Mouse (Mus musculus): ENCODE measurements around the gene Gm20683.

Gm20683 gene

DNA sequence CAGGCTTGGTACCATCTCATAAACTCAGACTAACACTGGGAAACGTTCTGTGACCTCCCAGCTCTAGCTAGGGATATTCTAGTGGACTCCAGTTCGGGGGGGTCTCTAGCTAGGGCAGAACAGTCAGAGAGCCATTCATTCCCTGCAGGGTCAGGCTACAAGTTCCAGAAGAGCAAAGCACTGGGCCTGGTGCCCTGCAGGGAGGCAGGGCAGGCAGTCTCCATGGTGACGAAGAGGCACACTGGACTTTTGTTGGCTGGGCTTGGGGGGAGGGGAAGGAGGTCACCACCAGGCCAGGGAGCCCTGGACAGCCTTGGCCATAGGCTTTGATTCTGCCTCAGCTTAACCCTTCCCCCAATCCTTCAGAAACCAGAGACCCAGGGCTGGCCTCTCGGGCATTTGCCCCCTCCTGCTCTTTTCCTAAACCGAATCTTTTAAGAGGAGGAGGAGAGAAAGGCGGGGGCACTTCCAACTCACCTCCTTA is 45.9 kb downstream of the Gm20683 start, which contains the start of gene AC134908.4:
Gene AC134908.4 (minus strand): TSS at position 51 of the 484 bp plus-strand sequence.
- in situ Hi-C loops (cut with MboI): no loop called here

DNA sequence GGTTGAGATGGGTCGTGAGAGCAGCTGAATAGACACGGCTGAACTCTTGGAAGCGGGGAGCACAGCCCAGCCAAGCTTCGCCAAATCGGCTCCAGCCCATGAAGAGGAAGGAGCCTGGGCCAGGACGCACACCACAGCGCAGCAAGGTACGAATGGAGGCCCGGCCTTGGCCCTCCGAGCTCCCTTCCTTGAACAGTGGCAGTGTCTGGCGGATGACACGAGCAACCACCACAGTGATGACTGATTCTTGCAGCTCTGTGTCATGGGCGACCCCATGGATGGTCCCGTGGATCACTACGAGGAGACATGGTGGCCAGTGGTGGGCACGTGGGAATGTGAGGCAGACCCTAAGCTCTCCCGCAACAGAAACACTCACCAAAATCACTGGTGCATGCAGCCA is 46.6 kb downstream of the Gm20683 start:
- in situ Hi-C loops (cut with MboI): no loop called here

DNA sequence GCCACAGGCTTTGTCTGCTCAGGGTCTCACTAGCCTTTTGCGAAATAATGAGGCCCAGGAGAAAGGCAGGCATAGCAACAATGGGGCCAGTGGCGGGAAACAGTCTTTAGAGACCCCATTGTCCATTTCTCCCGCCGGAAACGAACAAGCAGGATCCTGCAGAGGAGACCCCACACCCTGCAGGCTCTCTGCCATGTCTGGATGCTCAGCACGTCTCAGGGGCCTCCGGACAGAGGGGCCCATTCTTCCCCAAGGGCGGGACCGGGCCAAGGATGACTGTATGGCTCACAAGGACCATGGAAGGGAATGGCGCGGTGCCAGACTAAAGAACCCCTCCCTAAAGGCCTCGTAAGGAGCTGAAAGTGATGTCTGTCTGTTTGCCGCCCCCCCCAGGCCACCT is 47.4 kb downstream of the Gm20683 start:
- in situ Hi-C loops (cut with MboI): no loop called here

DNA sequence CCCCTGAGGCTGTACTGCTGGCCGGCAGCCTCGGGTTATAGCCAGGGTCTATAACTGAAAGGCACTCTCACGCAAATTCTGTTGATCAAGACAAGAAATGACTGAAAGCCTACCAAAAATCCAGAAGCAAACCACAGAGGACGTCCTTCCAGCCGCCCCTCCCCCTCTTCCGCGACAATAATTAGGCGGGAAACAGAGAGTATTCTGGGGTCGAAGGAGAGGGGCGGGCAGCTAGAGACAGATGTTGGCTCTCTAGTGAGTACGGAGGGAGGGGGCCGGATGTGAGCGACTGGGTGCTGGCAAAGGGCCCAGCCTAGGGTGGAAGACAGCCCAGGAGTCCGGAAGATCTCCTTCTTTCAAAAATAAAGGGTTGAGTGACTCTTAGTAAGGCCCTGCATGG is 48.9 kb downstream of the Gm20683 start, which contains the start of gene Fam173a:
Gene Fam173a (minus strand): TSS at position 287 of the 400 bp plus-strand sequence.
- in situ Hi-C loops (cut with MboI): no loop called here

DNA sequence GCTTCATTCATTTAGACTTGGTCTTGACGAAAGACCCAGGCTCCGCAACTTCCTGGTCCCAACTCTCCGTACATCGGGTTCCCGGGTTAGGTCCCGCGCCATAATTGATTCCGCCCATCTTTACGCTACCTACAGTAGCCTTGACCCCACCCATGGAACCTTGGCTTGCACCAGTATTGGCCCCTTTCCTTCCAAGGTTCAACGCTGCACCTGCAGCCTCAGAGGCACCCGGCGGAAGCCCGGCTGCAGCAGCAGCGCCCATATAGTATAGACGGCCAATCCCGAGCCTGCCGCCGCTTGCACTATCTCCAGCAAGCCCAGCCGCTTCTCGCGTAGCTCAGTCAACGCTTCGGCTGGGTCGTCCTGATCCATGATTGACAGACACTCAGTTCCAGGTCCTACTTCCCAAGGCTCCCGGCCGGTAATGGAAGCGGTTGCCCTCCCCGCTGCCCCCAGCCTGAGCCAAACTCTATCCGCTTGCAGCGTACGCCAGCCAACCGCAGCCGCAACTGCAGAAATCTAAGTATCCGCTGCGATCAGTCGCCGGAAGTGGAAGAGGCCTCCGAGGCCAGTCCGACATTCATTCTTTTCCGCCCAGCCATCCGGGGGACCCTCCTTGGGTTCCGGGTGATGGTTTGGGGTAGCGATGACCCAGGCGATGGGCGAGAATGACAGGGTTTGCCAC is 49.6 kb downstream of the Gm20683 start:
- in situ Hi-C loops (cut with MboI): no loop called here

GRCm38 (mm10) chr17:25791320-25791842 is 50.2 kb downstream of the Gm20683 start:
- in situ Hi-C loops (cut with MboI): no loop called here

DNA sequence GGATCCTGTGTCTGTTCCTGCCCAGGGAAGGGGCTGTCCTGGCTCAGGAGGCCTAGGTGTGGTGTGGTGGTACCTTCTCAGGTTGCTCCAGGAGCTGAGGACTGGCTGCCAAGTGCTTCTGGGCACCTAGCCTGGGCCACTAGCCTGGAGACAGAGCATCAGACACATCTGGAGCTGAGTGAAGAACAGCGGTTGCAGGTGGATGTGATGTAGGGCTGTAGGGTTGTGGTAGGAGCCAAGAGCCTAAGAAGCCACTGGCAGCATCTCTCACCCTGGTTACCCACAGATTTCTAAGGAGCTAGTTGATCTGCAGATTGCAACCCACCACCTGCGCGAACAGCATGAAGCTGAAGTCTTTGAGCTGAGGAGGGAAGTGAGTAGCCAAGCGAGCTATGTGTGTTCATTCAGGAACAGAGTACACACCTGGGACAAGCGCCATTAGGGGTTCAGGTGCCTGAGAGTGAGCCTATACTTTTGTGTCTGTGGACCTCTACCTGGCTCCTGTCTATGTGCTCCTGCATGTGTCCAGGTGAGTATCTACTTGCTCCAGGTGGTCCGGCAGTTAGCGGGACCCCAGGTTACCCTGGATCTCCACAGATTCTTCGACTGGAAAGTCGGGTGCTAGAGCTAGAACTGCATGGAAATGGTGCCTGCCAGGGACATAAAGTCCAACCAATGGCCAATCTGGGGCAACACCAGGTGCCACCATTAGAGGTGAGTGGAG is 54.6 kb downstream of the Gm20683 start:
- in situ Hi-C loops (cut with MboI): no loop called here

DNA sequence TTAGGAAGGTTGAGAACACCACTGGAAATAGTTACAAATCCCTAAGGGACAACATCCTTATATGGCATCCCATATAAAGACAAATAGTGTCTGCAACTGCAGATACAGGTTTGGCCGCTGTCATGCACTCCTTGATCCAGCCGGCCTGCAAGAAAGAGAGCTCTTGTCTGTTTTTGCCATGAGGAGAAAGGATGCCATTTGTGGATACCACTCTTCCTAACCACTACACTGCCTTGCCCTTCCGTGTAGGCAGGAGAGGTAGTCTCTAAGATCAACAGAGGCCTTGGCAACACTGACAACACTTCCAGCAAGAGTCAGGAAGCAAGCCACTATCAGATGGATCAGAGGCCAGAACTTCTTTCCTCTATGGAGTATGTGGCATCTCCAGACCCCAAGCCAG is 55.3 kb downstream of the Gm20683 start, which contains the start of gene Ccdc78:
Gene Ccdc78 (plus strand): TSS at position 301 of the 400 bp plus-strand sequence.
- in situ Hi-C loops (cut with MboI): no loop called here

- in situ Hi-C loops (cut with MboI): no loop called here
Measured at GRCm38 (mm10) chr17:25785281-25785745, 56.2 kb downstream of the Gm20683 start, which contains the start of gene Haghl. TSS of gene Haghl (minus strand) at chr17:25785673.

Data from mature B cell (primary cell).